Mouse (Mus musculus) left cerebral cortex, postnatal 25 days (tissue): ENCODE measurements around the gene Mmachc. TPM values are rescaled to one million over a fixed set of nuclear protein-coding genes. Genes with fewer than 3 reads are reported as not detected.
A peak's percentile ranks its signal among the peaks of the same experiment; 100 is the strongest.

ENCODE experiments used
- DNase-seq, 2 experiments: peaks; one replicate each; pipeline ENCODE4 v3.0.0; 2022; ENCODE audit warnings: low spot score in 2 of 2, mixed read lengths in 1 of 2
- intact Hi-C: fragments of 180-260 bp; cut with DNase I; formaldehyde crosslinking; loops from one replicate; pipeline ENCODE4 v1.15.1; 2025
- total RNA-seq, 2 experiments: library from RNA; stranded (reverse); gene quantifications; 2 replicates each; pipeline ENCODE4 v1.2.3; 2021

The Mmachc gene
- total RNA-seq, result 10 to 100 TPM; 16.2 to 17.1 TPM

GRCm38 (mm10) chr4:116708201-116708764, at the start of gene Mmachc, which contains the start of gene Ccdc163:
TSS of gene Mmachc (minus strand) at chr4:116708406.
TSS of gene Ccdc163 (plus strand) at chr4:116708509.
- intact Hi-C loops, result no loop called here

GRCm38 (mm10) chr4:116749750-116750149, 41.5 kb upstream of the Mmachc start:
- peak in 1 of 2 experiments; percentile 26 for DNase-seq
- intact Hi-C loops, result no loop called here

More at GRCm38 (mm10) chr4:116708201-116708764, at the start of gene Mmachc, which contains the start of gene Ccdc163:
- DNase-seq, result peak; percentile 93 to 99

GRCm38 (mm10) chr4:116738972-116739751, 31.0 kb upstream of the Mmachc start:
- intact Hi-C loops, result no loop called here
- DNase-seq, result peak; percentile 12 to 34

- no peak for DNase-seq
- intact Hi-C loops, result no loop called here
Measured at GRCm38 (mm10) chr4:116734996-116735395, 26.8 kb upstream of the Mmachc start.

- no peak for DNase-seq
- intact Hi-C loops, result no loop called here
Measured at GRCm38 (mm10) chr4:116732355-116732754, 24.1 kb upstream of the Mmachc start.

GRCm38 (mm10) chr4:116731077-116731476, 22.9 kb upstream of the Mmachc start:
- no peak for DNase-seq
- intact Hi-C loops, result no loop called here

GRCm38 (mm10) chr4:116729532-116729931, 21.3 kb upstream of the Mmachc start:
- intact Hi-C loops, result no loop called here
- DNase-seq, result no peak

- intact Hi-C loops, result no loop called here
- DNase-seq, result no peak
Measured at GRCm38 (mm10) chr4:116727401-116727800, 19.2 kb upstream of the Mmachc start.

- intact Hi-C loops, result no loop called here
- DNase-seq, result no peak
Measured at GRCm38 (mm10) chr4:116725444-116725843, 17.2 kb upstream of the Mmachc start.

GRCm38 (mm10) chr4:116722230-116722629, 14.0 kb upstream of the Mmachc start:
- intact Hi-C loops, result loop anchor here (5.0 kb wide), 2 partner anchors 270 to 400 kb away; partner anchors contain the start of gene Urod

GRCm38 (mm10) chr4:116721098-116721628, 13.0 kb upstream of the Mmachc start:
- intact Hi-C loops, result loop anchor here (5.0 kb wide), 2 partner anchors 271 to 401 kb away; partner anchors contain the start of gene Urod

More at GRCm38 (mm10) chr4:116722230-116722629, 14.0 kb upstream of the Mmachc start:
- DNase-seq, result no peak

GRCm38 (mm10) chr4:116720343-116721097, 12.3 kb upstream of the Mmachc start, which contains the start of gene Tesk2:
TSS of gene Tesk2 (plus strand) at chr4:116720948.
- DNase-seq, result peak; percentile 94 to 99
- intact Hi-C loops, result loop anchor here (5.0 kb wide), 2 partner anchors 272 to 402 kb away; partner anchors contain the start of gene Urod

More at GRCm38 (mm10) chr4:116721098-116721628, 13.0 kb upstream of the Mmachc start:
- no peak for DNase-seq

GRCm38 (mm10) chr4:116719396-116719795, 11.2 kb upstream of the Mmachc start:
- intact Hi-C loops, result loop anchor here (1.0 kb wide), 1 partner anchor 70 kb away; no protein-coding TSS in a partner anchor

GRCm38 (mm10) chr4:116712536-116712935, 4.3 kb upstream of the Mmachc start:
- DNase-seq, result no peak
- intact Hi-C loops, result no loop called here

More at GRCm38 (mm10) chr4:116719396-116719795, 11.2 kb upstream of the Mmachc start:
- peak; percentile 70 to 86 for DNase-seq

- intact Hi-C loops, result no loop called here
- no peak for DNase-seq
Measured at GRCm38 (mm10) chr4:116710154-116710553, 1.9 kb upstream of the Mmachc start.

GRCm38 (mm10) chr4:116708791-116709390, 685 bp upstream of the Mmachc start:
- intact Hi-C loops, result no loop called here
- no peak for DNase-seq

- peak in 1 of 2 experiments; percentile 57 for DNase-seq
- intact Hi-C loops, result no loop called here
Measured at GRCm38 (mm10) chr4:116707666-116708065, 540 bp downstream of the Mmachc start.

- intact Hi-C loops, result no loop called here
- DNase-seq, result peak; percentile 26 to 56
Measured at GRCm38 (mm10) chr4:116703804-116704203, 4.4 kb downstream of the Mmachc start.

- intact Hi-C loops, result no loop called here
- DNase-seq, result no peak
Measured at GRCm38 (mm10) chr4:116700964-116701363, 7.2 kb downstream of the Mmachc start.
